Mouse (Mus musculus) telencephalon, adult 2 months (tissue): ENCODE data around the gene Pik3r1.
A peak's percentile ranks its signal among the peaks of the same experiment; 100 is the strongest.

Experiments
- DNase-seq: peaks from one replicate; pipeline ENCODE4 v3.0.0-alpha.2; 2011; ENCODE audit warnings: low read depth, low spot score

The Pik3r1 gene

GRCm38 (mm10) chr13:101738769-101739168 is 29.2 kb downstream of the Pik3r1 start:
- DNase-seq = no peak

GRCm38 (mm10) chr13:101736521-101737387 is 31.3 kb downstream of the Pik3r1 start:
- no peak for DNase-seq

- peak; percentile 31 for DNase-seq
Measured at GRCm38 (mm10) chr13:101735364-101736120, 32.5 kb downstream of the Pik3r1 start.

- DNase-seq = no peak
Measured at GRCm38 (mm10) chr13:101734227-101734626, 33.8 kb downstream of the Pik3r1 start.

GRCm38 (mm10) chr13:101732675-101733074 is 35.3 kb downstream of the Pik3r1 start:
- no peak for DNase-seq

GRCm38 (mm10) chr13:101731777-101732176 is 36.2 kb downstream of the Pik3r1 start:
- no peak for DNase-seq

- DNase-seq = no peak
Measured at GRCm38 (mm10) chr13:101730351-101730750, 37.7 kb downstream of the Pik3r1 start.

GRCm38 (mm10) chr13:101729248-101730055 is 38.6 kb downstream of the Pik3r1 start:
- DNase-seq = no peak

- DNase-seq = no peak
Measured at GRCm38 (mm10) chr13:101728816-101729215, 39.2 kb downstream of the Pik3r1 start.

- no peak for DNase-seq
Measured at GRCm38 (mm10) chr13:101728300-101728699, 39.7 kb downstream of the Pik3r1 start.

- DNase-seq = no peak
Measured at GRCm38 (mm10) chr13:101727837-101728236, 40.2 kb downstream of the Pik3r1 start.

GRCm38 (mm10) chr13:101726922-101727321 is 41.1 kb downstream of the Pik3r1 start:
- no peak for DNase-seq

- DNase-seq = no peak
Measured at GRCm38 (mm10) chr13:101721901-101722595, 46.0 kb downstream of the Pik3r1 start.

- no peak for DNase-seq
Measured at GRCm38 (mm10) chr13:101721154-101721553, 46.9 kb downstream of the Pik3r1 start.

GRCm38 (mm10) chr13:101719312-101719870 is 48.6 kb downstream of the Pik3r1 start:
- peak; percentile 80 for DNase-seq

GRCm38 (mm10) chr13:101718744-101719143 is 49.3 kb downstream of the Pik3r1 start:
- no peak for DNase-seq

- no peak for DNase-seq
Measured at GRCm38 (mm10) chr13:101717836-101718235, 50.2 kb downstream of the Pik3r1 start.

- no peak for DNase-seq
Measured at GRCm38 (mm10) chr13:101713429-101714088, 54.5 kb downstream of the Pik3r1 start.

- DNase-seq = no peak
Measured at GRCm38 (mm10) chr13:101712720-101713428, 55.1 kb downstream of the Pik3r1 start.

GRCm38 (mm10) chr13:101712099-101712498 is 55.9 kb downstream of the Pik3r1 start:
- DNase-seq = no peak
